Mouse (Mus musculus) cortical plate, adult 2 months (tissue): Measurements from ENCODE around the gene Thoc2.

Source experiments
- CTCF ChIP-seq: fragments of 200-500 bp; IDR thresholded peaks from 2 replicates; pipeline ENCODE4 v1.5.1; 2011; ENCODE audit warnings: mild to moderate bottlenecking, control low read depth, low read length; ENCODE audit not compliant: insufficient read depth; ENCODE audit errors: extremely low read depth
- POLR2A ChIP-seq: fragments of 200-500 bp; IDR thresholded peaks from 2 replicates; pipeline ENCODE4 v1.6.1; 2011; ENCODE audit warnings: mild to moderate bottlenecking, low read length, control low read depth; ENCODE audit not compliant: insufficient read depth; ENCODE audit errors: extremely low read depth

GRCm38 (mm10) chrX:41793303-41793702 lies 127.2 kb downstream of the Thoc2 start:
- TF ChIP-seq POLR2A (no peak), CTCF (no peak)
